Mouse (Mus musculus): Measurements from ENCODE around the gene Gm14214.

DNA sequence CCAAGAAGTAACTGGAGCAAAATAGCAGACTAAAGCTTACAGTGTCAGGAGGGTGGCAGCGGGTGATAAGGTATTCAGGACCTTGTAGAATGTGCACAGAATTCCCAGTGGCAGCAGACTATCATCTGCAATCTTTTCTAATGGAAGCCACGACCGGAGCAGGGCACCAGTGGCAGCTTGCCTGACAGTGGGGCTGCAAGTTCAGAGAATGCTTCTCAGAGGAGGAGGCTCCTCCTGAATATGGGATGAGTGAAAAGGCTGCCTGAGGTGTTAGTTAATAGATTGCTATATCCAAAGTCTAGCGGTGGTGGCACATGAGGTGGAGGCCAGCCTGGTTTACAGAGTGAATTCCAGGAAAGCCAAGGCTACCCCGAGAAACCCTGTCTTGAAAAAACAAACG lies 19.6 kb upstream of the Gm14214 start:
- TF ChIP-seq CTCF (IDR thresholded peaks at IDR 0.05; ENCODE audit: borderline replicate concordance, control insufficient read depth, extremely low read depth, insufficient read depth, low read length, poor library complexity) (no peak), POLR2A (IDR thresholded peaks at IDR 0.05; ENCODE audit: control insufficient read depth, extremely low read depth, insufficient read depth, low read length, poor library complexity) (no peak)
